Mouse (Mus musculus): ENCODE measurements around the gene Ripply3.

DNA sequence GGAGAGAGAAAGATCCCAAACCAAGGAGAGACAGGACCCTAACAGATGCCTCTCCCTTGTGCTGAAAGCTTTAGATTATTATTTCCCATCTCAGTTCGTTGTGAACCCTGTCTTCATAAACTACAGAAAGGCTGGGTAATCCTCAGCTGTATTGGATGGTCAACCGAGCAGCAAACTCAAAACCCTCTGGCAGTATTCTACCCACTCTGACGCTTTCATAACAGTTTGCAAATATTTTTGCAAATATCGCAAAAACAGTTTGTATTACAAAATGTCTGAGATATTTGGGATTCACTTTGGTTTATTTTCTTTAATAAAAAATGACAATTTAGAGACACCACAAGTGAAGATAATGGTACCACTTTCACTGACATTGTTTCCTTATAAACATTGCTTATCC lies 16.3 kb upstream of the Ripply3 start:
- TF ChIP-seq POLR2A (IDR thresholded peaks at IDR 0.05; ENCODE audit: insufficient read depth, low read depth, low read length) (no peak), CTCF (IDR thresholded peaks at IDR 0.05; ENCODE audit: insufficient read depth, low read depth, low read length) (no peak)
